In the genomic region with DNA sequence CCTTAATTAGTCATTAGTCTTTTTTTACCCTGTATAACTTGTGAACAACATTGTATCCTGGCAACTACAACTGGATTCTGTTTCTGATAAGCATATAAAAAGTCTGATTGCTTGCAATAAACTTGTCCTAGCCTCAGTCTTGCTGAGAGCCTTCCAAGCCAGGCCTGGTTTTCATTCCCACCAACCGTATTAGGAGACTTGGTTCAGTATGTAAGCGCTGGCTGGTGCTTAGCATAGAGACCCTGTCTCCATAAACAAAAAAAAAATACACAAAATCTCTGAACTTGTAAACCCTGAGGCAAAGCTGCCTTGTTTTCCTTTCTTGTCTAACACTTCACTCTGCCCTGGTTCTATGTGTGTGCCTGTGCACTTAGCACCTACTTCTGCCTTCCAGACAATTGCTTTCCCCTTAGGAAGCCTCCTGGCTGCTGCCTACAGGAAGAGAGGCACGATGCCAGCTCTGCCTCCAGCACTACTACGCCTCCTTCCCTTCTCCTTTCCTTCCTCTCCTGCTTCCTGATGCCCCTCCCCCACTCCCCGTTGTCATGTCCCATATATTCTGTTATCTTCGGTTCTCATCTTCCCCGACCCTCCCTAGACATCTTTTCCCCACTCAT, we compare ENCODE assay signal across 8 mouse cellular contexts. TPM values are rescaled to one million over a fixed set of nuclear protein-coding genes. Genes with fewer than 3 reads are reported as not detected.
A peak's percentile ranks its signal among the peaks of the same experiment; 100 is the strongest.
DNase-seq lines count a peak whose midpoint lies in the region; ATAC-seq lines count a peak whose summit lies in the region.

No protein-coding gene starts in this region.

- 0 out of 2 replicates have a peak, but pooled peaks have one; percentile 31 for ATAC-seq in stomach, embryonic 16.5 days (ENCODE audit: insufficient read depth, low FRiP score)

- no peaks in the 10 kb centered on the region for H3K9me3 ChIP-seq in limb, embryonic 10.5 days (replicated peaks)
- no peaks in the 10 kb centered on the region for H3K9me3 ChIP-seq in stomach, embryonic 16.5 days (replicated peaks; ENCODE audit: control insufficient read depth, low read length)

- WGBS in limb, embryonic 10.5 days = 54% methylated on average over 7 of the region's 7 CpGs
- 46% methylated on average over 7 of the region's 7 CpGs for WGBS in stomach, embryonic 16.5 days

- peak; percentile 26 for DNase-seq in gastrocnemius, postnatal 10 days
- no peak for DNase-seq in gastrocnemius, postnatal 36 days
- DNase-seq in ovary, postnatal 36 days (ENCODE audit: low spot score) = peak; percentile 7
- DNase-seq in ovary, postnatal 14 days (ENCODE audit: low spot score) = no peak
- no peak for DNase-seq in limb, embryonic 10.5 days (ENCODE audit: low spot score)
- DNase-seq in cerebellum, adult 9-11 months = no peak
- DNase-seq in urinary bladder, postnatal 25 days (ENCODE audit: low spot score) = no peak

- H3K4me3 ChIP-seq in limb, embryonic 10.5 days = no peak overlapping the region
- H3K4me3 ChIP-seq in stomach, embryonic 16.5 days (replicated peaks; ENCODE audit: low read length) = no peak overlapping the region

- no peak overlapping the region for H3K9ac ChIP-seq in stomach, embryonic 16.5 days (ENCODE audit: low read length)

- H3K27me3 ChIP-seq in limb, embryonic 10.5 days (ENCODE audit: low read depth, poor library complexity, severe bottlenecking) = no peaks in the 10 kb centered on the region
- no peaks in the 10 kb centered on the region for H3K27me3 ChIP-seq in stomach, embryonic 16.5 days (ENCODE audit: control insufficient read depth, insufficient read depth, low read length)

- H3K36me3 ChIP-seq in limb, embryonic 10.5 days = no peaks in the 10 kb centered on the region
- H3K36me3 ChIP-seq in stomach, embryonic 16.5 days (ENCODE audit: control insufficient read depth, insufficient read depth, low read length) = no peaks in the 10 kb centered on the region

- no peak overlapping the region for H3K4me2 ChIP-seq in stomach, embryonic 16.5 days (ENCODE audit: low read depth, low read length)

- intact Hi-C loops in gastrocnemius, postnatal 36 days (cut with DNase I) = no loop called here

- H3K4me1 ChIP-seq in limb, embryonic 10.5 days = peaks cover 41% of the 10 kb centered on the region
- peaks cover 12% of the 10 kb centered on the region; the same call in 1 of the 2 replicates for H3K4me1 ChIP-seq in stomach, embryonic 16.5 days (ENCODE audit: control insufficient read depth, insufficient read depth, low read length)

- peak overlapping the region; percentile 59 for H3K27ac ChIP-seq in limb, embryonic 10.5 days
- peak overlapping the region; percentile 40; the same call in 1 of the 2 replicates for H3K27ac ChIP-seq in stomach, embryonic 16.5 days (ENCODE audit: low read length)

RNA-seq across cellular contexts. Expression of gene Svopl, which starts 14.8 kb away (rescaled TPM):
- total RNA-seq in gastrocnemius, postnatal 10 days (2021) = under 1 TPM; 0.80 to 0.86 TPM
- total RNA-seq in gastrocnemius, postnatal 36 days (2021) = under 1 TPM in 1 of 2 experiments, not detected in 1; 0.10 TPM
- polyA plus RNA-seq in limb, embryonic 10.5 days (2016; fragmentation: Nextera tagmentation; extraction: Ambion mirVana) = 4.0 and 7.0 TPM in 2 replicates
- polyA plus RNA-seq in stomach, embryonic 16.5 days (2015; fragmentation: Nextera tagmentation; extraction: Ambion mirVana) = 1.5 and 1.9 TPM in 2 replicates

Comparison
In these comparisons a context has a peak if more than half of its experiments do, and no peak if none do; other contexts are left out.
1. DNase-seq: peak in gastrocnemius, postnatal 10 days (single experiment) and ovary, postnatal 36 days (single experiment); none in gastrocnemius, postnatal 36 days (0 of 2), ovary, postnatal 14 days (single experiment), limb, embryonic 10.5 days (single experiment), cerebellum, adult 9-11 months (single experiment) and urinary bladder, postnatal 25 days (single experiment).